Mouse (Mus musculus) granulocyte monocyte progenitor cell, adult 5-6 weeks (primary cell): ENCODE data around the gene Rad54l2. TPM values are rescaled to one million over a fixed set of nuclear protein-coding genes. Genes with fewer than 3 reads are reported as not detected.

ENCODE experiments used
- ATAC-seq: replicated peaks from 2 replicates; pipeline ENCODE4 v1.8.0; 2016; ENCODE audit warnings: mild to moderate bottlenecking, moderate TSS enrichment, inconsistent platforms; ENCODE audit not compliant: poor library complexity, severe bottlenecking
- total RNA-seq, 2 experiments: library from RNA; stranded (forward) in 1 of 2; stranded (reverse) in 1 of 2; fragments of 200-712, 200-1000 nt in 1 of 2; fragments of >200 nt in 1 of 2; fragmentation: Nextera tagmentation in 1 of 2; gene quantifications; 2 replicates each; pipeline ENCODE4 v1.2.3; 2014 to 2017

Gene Rad54l2
- total RNA-seq, 2 experiments from 2014 or later, result 11.9 to 24.9 TPM

DNA sequence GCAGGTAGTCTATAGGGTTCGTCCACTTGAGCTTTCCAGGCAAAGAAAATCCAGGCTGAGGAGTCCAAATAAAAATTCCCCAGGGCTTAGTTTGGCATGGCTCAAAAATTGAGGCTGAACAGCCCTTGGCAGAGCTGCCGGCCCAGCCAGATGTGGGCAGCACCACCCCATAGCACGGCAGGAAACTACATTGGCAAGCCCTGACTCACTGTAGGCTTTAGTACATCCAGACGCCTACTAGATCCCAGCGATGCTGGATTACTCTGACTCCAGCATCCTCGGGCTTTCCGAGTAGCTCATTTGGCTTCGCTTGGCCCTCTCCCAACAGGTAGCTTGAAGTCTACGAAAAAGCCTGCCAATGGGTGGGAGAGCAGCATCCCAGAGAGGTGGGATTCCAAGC is 108.0 kb downstream of the Rad54l2 start:
- ATAC-seq, result no peak

GRCm38 (mm10) chr9:106678242-106678641 is 110.8 kb downstream of the Rad54l2 start:
- no peak for ATAC-seq

GRCm38 (mm10) chr9:106677702-106678101 is 111.3 kb downstream of the Rad54l2 start:
- ATAC-seq, result no peak

DNA sequence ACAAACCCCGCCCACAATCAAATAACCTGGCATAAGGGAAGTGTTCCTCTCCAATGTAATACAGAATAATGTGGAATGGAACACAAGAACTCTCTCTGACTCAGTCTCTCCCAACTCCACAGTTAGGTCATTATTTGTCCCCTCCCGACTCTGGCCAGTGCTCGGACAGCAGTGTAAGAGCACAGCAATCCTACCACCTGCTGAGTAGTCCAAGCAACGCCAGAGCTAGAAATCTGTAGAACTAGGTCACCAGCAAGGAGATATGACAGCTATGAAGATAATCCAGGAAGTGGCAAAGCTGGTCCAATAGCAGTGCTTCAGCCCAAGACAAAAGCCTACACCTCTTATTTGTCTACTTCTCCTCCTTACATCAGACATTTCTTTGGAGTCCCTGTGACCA is 112.4 kb downstream of the Rad54l2 start:
- no peak for ATAC-seq

- no peak for ATAC-seq
These were observed 113.0 kb downstream of the Rad54l2 start for GRCm38 (mm10) chr9:106675965-106676364.

GRCm38 (mm10) chr9:106675480-106675879 is 113.5 kb downstream of the Rad54l2 start:
- peak; percentile 93 for ATAC-seq

DNA sequence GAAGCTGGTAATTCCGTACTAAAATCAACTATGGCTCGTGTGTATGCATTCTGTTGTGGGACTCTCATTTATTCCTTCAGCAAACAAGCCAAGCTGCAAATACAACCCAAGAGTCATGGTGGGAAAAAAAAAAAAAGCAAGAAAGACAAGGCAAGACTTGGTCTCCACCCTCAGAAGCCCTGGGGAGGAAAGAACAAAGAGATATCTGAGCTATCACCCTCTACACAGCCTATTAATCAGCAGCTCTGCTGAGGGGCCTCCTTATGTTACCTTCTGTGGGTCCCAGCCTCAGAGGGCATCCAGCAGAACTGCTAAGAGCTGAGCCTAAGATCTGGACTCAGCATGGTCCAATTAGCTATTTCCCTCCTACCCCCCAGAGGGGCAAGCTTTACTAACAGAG is 115.1 kb downstream of the Rad54l2 start:
- ATAC-seq, result no peak

GRCm38 (mm10) chr9:106664856-106665255 is 124.1 kb downstream of the Rad54l2 start:
- ATAC-seq, result no peak

GRCm38 (mm10) chr9:106664433-106664832 is 124.6 kb downstream of the Rad54l2 start:
- ATAC-seq, result no peak

DNA sequence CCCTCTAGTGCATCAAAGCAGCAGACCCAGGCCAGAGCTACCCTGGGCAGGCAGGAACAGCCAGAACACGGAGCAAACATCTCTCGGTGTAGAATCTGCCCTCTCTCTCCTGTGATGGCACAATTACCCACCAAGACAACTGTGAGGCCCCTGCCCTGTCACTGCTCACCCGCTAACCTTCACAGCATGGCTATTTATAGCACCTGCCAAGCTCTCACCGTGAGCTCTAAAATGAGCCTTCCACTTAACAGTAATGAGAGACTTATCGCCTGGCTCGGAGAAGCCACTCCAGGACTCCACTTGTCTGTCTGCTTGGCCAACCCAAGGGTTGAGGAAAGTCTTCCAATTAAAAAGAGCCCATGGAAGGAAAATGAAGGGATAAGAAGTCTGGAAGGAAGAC is 125.8 kb downstream of the Rad54l2 start:
- ATAC-seq, result no peak

GRCm38 (mm10) chr9:106659935-106660334 is 129.1 kb downstream of the Rad54l2 start:
- ATAC-seq, result no peak

DNA sequence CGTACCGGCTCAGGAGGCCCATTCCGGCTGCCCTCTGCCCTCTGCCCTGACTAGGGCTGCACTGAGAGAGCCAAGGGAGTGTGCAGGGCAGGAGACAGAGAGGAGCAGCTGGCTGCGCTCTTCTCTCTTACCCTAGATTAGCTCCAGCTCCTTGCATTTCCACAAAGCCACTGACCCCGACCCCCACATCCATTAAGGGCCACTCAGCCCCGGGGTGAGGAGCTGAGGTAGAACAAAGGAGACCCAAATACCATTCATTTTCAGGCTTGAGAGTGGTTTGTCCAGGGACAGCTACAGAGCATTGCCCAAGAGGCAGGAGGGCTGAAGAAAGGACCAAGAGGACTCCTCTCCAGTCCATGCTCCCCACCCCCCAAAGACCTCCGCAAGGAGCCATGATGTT is 129.6 kb downstream of the Rad54l2 start:
- ATAC-seq, result no peak

- no peak for ATAC-seq
These were observed 131.4 kb downstream of the Rad54l2 start for GRCm38 (mm10) chr9:106657592-106657991.

DNA sequence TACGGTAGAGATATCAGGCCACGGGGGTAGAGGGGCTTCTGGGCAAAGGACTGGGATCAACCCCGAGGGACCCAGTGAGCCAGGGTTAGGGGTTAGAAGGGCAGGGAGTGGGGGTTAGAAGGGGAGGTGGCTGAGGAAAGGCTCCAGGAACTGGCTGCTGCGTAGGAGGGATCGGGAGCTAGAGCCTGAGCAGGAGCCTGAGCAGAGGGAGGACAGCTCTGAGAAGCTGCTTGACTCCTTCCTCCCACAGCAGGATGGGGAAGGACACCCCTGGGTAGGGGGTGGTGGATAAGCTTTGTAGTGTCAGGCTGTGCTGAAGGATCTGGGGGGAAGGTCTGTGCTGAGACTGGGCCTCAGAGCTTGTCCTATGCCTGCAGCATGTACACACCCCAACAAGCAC is 132.2 kb downstream of the Rad54l2 start:
- no peak for ATAC-seq

GRCm38 (mm10) chr9:106655884-106656720 is 132.9 kb downstream of the Rad54l2 start, which contains the start of gene Grm2:
Gene Grm2, minus strand, starts transcription at chr9:106656082.
- peak; percentile 85 for ATAC-seq

DNA sequence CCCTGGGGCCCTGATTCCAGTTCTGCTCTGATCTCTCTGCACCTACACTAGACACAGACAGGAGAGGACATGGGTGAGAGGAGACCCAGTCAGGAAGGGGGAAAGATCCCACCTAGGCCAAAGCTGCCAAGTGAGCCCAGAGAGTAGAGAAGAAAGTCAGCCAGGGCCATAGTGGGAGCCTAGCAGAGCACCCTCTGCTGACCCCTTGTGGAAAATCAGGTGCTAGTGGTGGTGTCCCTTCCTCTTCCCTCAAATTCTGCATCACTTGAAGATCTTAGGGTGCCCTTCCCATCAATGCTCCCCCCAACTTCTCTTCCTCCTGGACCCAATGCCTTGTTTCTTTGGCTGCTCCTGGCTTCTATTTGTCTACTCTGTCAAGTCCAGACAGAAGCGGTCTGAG is 136.3 kb downstream of the Rad54l2 start:
- ATAC-seq, result 0 out of 2 replicates have a peak, but pooled peaks have one; percentile 32

DNA sequence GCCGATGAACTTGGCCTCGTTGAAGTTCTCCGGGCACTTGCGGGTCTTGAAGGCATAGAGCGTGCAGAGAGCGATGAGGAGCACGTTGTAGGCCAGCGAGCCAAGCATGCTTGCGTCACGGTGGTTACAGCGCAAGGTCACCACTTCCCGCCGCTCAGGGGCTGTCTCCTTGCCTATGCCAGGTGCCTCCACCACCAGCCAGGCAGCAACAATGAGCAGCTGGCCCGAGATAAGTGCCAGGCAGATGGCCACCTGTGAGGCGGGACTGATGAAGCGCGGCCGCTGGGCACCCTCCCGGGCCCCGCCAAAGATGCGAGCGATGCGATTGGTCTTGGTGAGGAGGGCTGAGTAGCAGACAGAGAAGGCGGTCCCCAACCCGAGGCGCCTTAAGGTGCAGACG is 141.8 kb downstream of the Rad54l2 start:
- ATAC-seq, result no peak

GRCm38 (mm10) chr9:106645684-106646271 is 143.2 kb downstream of the Rad54l2 start:
- ATAC-seq, result no peak

- ATAC-seq, result no peak
These were observed 145.2 kb downstream of the Rad54l2 start for GRCm38 (mm10) chr9:106643787-106644186.

- ATAC-seq, result peak; percentile 97
These were observed 145.9 kb downstream of the Rad54l2 start for GRCm38 (mm10) chr9:106643128-106643527.

DNA sequence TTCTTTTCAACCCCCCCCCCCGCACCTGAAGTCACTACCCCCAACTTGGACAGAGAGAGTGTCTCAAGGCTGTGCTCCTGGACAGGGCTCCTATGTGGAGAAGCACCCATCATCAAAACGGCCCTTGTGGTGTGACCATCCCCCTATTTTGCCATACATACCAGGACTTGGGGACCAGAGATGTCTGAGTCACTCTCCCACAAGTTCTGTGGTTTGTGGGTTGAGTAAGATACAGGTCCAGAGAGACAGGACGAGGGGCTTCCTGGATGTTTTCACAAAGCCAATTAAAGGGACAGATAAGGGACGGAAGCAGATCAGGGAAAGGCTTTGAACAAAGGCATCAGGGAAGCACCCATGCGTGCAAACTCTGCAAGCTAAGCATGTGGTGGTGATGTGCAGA is 147.6 kb downstream of the Rad54l2 start:
- ATAC-seq, result no peak

DNA sequence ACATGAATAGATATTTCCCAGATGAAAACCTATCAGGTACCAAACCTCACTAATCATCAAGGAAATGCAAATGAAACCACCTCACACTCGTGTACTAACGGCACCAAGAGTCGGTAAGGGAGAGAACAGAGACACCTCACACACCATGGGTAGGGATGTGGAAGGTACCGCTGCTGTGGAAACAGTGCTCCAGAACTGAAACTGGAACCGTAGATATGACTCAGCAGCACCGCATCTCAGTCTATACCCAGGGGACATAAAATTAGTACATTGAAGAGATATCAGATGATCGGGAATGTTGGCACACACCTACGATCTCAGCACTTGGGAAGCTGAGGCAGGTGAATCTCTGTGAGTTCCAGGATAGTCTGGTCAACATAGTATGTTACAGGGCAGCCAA is 150.8 kb downstream of the Rad54l2 start:
- ATAC-seq, result no peak
